Mouse (Mus musculus): ENCODE results near the gene Olfr693. TPM values are rescaled to one million over a fixed set of nuclear protein-coding genes. Genes with fewer than 3 reads are reported as not detected.

Gene Olfr693
- total and polyA plus RNA-seq, 3 experiments = not detected

DNA sequence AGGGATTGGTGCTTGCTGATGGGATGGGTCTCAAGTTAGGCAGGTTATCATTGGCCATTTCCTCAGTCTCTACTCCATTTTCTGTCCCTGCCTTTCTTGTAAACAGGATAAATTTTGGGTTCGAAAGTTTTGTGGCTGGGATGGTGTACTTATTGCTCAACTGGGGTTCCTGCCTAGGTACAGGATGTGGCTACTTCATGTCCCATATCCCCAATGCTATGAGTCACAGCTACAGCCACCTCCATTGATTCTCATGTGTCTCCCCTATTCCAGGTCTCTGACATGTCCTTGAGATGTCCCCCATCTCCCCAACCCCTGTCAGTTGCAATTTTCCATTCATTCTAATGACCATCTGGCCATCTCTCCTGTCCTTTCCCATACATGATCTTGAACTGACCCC is 16.5 kb upstream of the Olfr693 start (continued):
- TF ChIP-seq NELFE (IDR thresholded peaks at IDR 0.05; ENCODE audit: low read depth, low read length) (no peak), USF2 (IDR thresholded peaks at IDR 0.05; ENCODE audit: borderline replicate concordance in 1 of 2, insufficient read depth in 1 of 2, low read depth in 1 of 2, low read length in 2 of 2) (no peak), MYB (IDR thresholded peaks at IDR 0.05; ENCODE audit: low read depth, low read length) (no peak), SIN3A (IDR thresholded peaks at IDR 0.05; ENCODE audit: low read length) (no peak)

- Histone ChIP-seq H3K9ac (ENCODE audit: control insufficient read depth, low read depth, low read length, poor library complexity, severe bottlenecking) (no peak overlapping the region), H3K9me3 (replicated peaks; ENCODE audit: insufficient read depth, low read length) (no peaks in the 10 kb centered on the region), H3K4me1 (ENCODE audit: control insufficient read depth in 1 of 2, insufficient read depth in 2 of 2, low read length in 2 of 2) (no peaks in the 10 kb centered on the region), H3K36me3 (ENCODE audit: control insufficient read depth in 1 of 2, insufficient read depth in 2 of 2, low read length in 2 of 2) (no peaks in the 10 kb centered on the region), H3K27me3 (ENCODE audit: control insufficient read depth in 1 of 2, insufficient read depth in 2 of 2, low read length in 2 of 2) (no peaks in the 10 kb centered on the region), H3K4me3 (ENCODE audit: control insufficient read depth in 1 of 2, insufficient read depth in 1 of 2, low read depth in 2 of 2, low read length in 2 of 2) (no peak overlapping the region), H3K79me2 (ENCODE audit: control insufficient read depth, insufficient read depth, low read length, poor library complexity) (no peaks in the 10 kb centered on the region), H3K27ac (ENCODE audit: control insufficient read depth, low read depth, low read length) (no peak overlapping the region)
- TF ChIP-seq MAFK (IDR thresholded peaks at IDR 0.05; ENCODE audit: borderline replicate concordance, low read depth, low read length) (no peak), BHLHE40 (IDR thresholded peaks at IDR 0.05; ENCODE audit: borderline replicate concordance, low read depth, low read length) (no peak), GABPA (IDR thresholded peaks at IDR 0.05; ENCODE audit: low read depth, low read length) (no peak), MAX (IDR thresholded peaks at IDR 0.05; ENCODE audit: low read length) (no peak), E2F4 (IDR thresholded peaks at IDR 0.05; ENCODE audit: borderline replicate concordance, low read depth, low read length) (no peak), MYB (IDR thresholded peaks at IDR 0.05; ENCODE audit: low read depth, low read length) (no peak), TAL1 (IDR thresholded peaks at IDR 0.05; ENCODE audit: low read length) (no peak), ZC3H11A (IDR thresholded peaks at IDR 0.05; ENCODE audit: low read depth, low read length) (no peak), POLR2A (IDR thresholded peaks at IDR 0.05; ENCODE audit: control insufficient read depth in 1 of 2, insufficient read depth in 1 of 2, low read depth in 1 of 2, low read length in 2 of 2, poor library complexity in 1 of 2) (no peak), RCOR1 (IDR thresholded peaks at IDR 0.05; ENCODE audit: low read depth, low read length) (no peak), ZMIZ1 (IDR thresholded peaks at IDR 0.05; ENCODE audit: low read depth, low read length) (no peak), MXI1 (IDR thresholded peaks at IDR 0.05; ENCODE audit: low read depth, low read length) (no peak), EP300 (IDR thresholded peaks at IDR 0.05; ENCODE audit: low read depth in 1 of 2, low read length in 2 of 2) (no peak)
- no peak for DNase-seq (ENCODE audit: low read depth, low spot score)
These were observed 12.6 kb upstream of the Olfr693 start for GRCm38 (mm10) chr7:106692976-106693375.

DNA sequence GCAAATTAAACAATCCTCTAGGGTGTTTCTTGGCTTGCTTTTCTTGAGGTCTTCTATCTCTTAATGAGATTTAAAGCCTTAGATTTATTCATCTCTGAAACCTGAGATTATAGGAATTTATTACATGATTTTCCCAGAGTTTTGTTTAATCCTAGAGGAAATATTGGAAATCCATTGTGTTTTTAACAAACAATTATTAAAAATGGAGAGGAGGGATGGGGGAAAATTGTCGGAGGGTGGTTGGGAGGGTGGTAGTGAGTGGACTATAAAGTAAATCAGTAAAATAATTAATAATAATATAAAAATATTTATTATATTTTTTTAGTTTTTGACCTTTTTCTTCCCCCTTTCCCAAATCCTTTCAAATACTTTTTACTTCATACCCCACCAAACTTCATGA is 11.3 kb upstream of the Olfr693 start, which contains the start of gene Olfr694:
TSS of gene Olfr694 (minus strand) at position 101 of the 400 bp plus-strand sequence.
- no peaks in the 10 kb centered on the region for H3K79me2 ChIP-seq (ENCODE audit: control insufficient read depth, insufficient read depth, low read length, poor library complexity)
- DNase-seq (ENCODE audit: low read depth, low spot score) = no peak
- no peaks in the 10 kb centered on the region for H3K27me3 ChIP-seq (ENCODE audit: control insufficient read depth in 1 of 2, insufficient read depth in 2 of 2, low read length in 2 of 2)
- H3K4me3 ChIP-seq (ENCODE audit: control insufficient read depth in 1 of 2, insufficient read depth in 1 of 2, low read depth in 2 of 2, low read length in 2 of 2) = no peak within 1 kb of the TSS
- no peak for TF ChIP-seq POLR2AphosphoS2 (IDR thresholded peaks at IDR 0.05; ENCODE audit: low read length)
- no peak for TF ChIP-seq CHD1 (IDR thresholded peaks at IDR 0.05; ENCODE audit: low read depth, low read length)
- TF ChIP-seq EP300 (IDR thresholded peaks at IDR 0.05; ENCODE audit: low read depth in 1 of 2, low read length in 2 of 2) = no peak
- no peak for TF ChIP-seq HCFC1 (IDR thresholded peaks at IDR 0.05; ENCODE audit: low read depth, low read length)
- no peak for TF ChIP-seq MYC (IDR thresholded peaks at IDR 0.05; ENCODE audit: low read depth, low read length)
- no peak for TF ChIP-seq BHLHE40 (IDR thresholded peaks at IDR 0.05; ENCODE audit: borderline replicate concordance, low read depth, low read length)
- no peak for TF ChIP-seq RCOR1 (IDR thresholded peaks at IDR 0.05; ENCODE audit: low read depth, low read length)
- no peak for TF ChIP-seq E2F4 (IDR thresholded peaks at IDR 0.05; ENCODE audit: borderline replicate concordance, low read depth, low read length)
- TF ChIP-seq GABPA (IDR thresholded peaks at IDR 0.05; ENCODE audit: low read depth, low read length) = no peak
- no peak for TF ChIP-seq TBP (IDR thresholded peaks at IDR 0.05; ENCODE audit: low read depth, low read length)
- TF ChIP-seq SIN3A (IDR thresholded peaks at IDR 0.05; ENCODE audit: low read length) = no peak
- no peaks in the 10 kb centered on the region for H3K36me3 ChIP-seq (ENCODE audit: control insufficient read depth in 1 of 2, insufficient read depth in 2 of 2, low read length in 2 of 2)
- no peaks in the 10 kb centered on the region for H3K9me3 ChIP-seq (replicated peaks; ENCODE audit: insufficient read depth, low read length)
- H3K4me1 ChIP-seq (ENCODE audit: control insufficient read depth in 1 of 2, insufficient read depth in 2 of 2, low read length in 2 of 2) = no peaks in the 10 kb centered on the region
- no peak within 1 kb of the TSS for H3K9ac ChIP-seq (ENCODE audit: control insufficient read depth, low read depth, low read length, poor library complexity, severe bottlenecking)
- H3K27ac ChIP-seq (ENCODE audit: control insufficient read depth, low read depth, low read length) = no peak within 1 kb of the TSS
